Mouse (Mus musculus): ENCODE measurements around the gene Akip1. TPM values are rescaled to one million over a fixed set of nuclear protein-coding genes. Genes with fewer than 3 reads are reported as not detected.

Akip1 gene
- total RNA-seq, 2 experiments from 2014 or later: 12.1 to 12.4 TPM

DNA sequence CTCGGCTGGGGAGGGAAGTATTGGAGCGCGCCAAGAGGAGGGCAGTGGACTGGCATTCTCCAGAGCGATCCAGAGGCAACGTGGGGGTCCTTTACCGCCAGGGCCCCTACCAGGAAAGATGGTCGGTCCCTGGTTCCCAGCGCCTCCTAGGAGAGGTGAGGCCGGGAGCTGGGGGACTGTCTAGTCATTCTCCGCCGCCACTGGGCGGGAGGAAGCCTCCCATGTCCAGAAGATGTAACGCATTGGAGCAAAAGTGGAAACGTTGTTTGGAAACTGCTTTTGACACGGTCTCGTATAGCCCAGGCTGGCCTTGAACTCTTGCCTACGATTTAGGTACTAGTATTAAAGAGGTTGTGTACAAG is 507 bp downstream of the Akip1 start:
- no peak for DNase-seq
- intact Hi-C loops (cut with DNase I): loop anchor here (10.0 kb wide), 1 partner anchor 361 kb away; the partner anchor contains the start of gene Zfp143

DNA sequence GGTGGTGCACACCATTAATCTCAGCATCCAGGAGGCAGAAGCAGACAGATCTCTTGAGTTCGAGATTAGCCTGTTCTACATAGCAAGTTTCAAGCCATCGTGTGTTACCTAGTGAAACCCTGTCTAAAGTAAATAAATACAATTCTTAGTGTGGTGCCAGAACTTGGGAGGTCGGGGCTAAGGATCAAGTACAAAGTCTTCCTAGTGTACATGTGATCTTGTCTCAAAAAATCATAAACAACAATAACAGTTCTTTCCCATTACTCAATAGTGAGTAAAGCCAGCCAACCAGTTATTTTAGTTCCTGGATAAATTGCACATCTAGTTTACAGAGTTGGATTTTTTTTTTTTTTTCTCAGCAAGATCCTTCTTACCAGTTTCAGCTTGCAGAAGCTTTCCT is 971 bp downstream of the Akip1 start:
- intact Hi-C loops (cut with DNase I): loop anchor here (10.0 kb wide), 1 partner anchor 360 kb away; the partner anchor contains the start of gene Zfp143
- no peak for DNase-seq

DNA sequence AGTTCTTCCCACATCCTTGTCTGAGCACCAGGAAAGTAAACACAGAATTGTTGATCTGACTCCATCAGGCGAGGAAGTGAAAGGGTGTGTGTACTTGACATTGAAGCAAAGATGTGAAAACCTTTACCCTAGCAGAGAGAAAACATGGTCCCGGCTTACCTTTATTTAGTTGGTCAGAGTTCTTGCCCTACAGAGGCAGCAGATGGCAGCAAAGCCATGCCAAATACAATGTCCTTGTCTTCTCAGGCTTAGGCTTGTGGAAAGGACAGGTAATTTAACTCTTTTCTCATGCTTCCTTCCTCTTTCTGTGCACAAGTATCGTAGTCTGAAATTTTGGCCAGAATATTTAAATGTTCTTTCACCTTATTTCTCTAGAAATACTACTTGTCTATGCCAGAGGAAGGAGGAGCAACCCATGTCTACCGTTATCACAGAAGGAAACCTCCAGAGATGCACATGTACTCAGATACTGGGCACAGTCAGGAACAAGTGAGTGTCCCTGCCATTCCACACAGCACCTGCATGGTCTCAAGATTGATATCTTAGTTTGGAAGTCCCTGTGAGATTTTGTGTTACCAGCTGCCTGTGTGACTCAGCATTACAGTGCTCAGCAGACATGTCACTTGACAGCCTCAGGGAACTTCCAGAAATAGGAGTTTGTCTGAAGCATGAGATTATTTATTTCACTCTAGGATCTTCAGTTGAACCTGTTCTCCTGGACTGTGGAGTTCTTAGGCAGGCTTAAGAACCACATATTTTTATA is 3.7 kb downstream of the Akip1 start:
- peak; percentile 54 to 64 for DNase-seq
- intact Hi-C loops (cut with DNase I): loop anchor here (2.0 to 10.0 kb wide), 3 partner anchors 186 to 358 kb away; partner anchors contain the start of gene Zfp143

DNA sequence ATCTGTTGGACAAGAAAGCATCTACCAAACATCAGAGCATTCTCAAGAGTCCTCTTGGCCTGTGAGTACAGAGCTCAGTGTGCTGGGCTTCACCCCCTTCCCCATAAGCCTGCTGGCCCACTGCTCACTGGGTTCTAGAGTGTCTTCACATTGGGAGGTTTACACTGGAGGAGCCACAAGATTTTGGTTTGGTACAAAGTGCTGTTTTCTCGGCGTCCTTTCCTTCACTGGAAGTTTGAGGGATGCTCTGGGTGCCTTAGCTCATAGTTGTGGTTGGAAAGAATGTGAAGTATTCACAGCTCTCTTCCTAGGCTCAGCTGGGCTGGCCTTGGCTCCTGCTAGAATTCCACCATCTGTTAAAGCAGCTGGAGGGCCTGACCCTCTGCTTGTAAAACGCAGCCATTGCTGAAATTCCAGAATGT is 5.5 kb downstream of the Akip1 start:
- intact Hi-C loops (cut with DNase I): loop anchor here (5.0 to 10.0 kb wide), 2 partner anchors 258 to 356 kb away; partner anchors contain the start of gene Zfp143
- peak; percentile 41 to 56 for DNase-seq

DNA sequence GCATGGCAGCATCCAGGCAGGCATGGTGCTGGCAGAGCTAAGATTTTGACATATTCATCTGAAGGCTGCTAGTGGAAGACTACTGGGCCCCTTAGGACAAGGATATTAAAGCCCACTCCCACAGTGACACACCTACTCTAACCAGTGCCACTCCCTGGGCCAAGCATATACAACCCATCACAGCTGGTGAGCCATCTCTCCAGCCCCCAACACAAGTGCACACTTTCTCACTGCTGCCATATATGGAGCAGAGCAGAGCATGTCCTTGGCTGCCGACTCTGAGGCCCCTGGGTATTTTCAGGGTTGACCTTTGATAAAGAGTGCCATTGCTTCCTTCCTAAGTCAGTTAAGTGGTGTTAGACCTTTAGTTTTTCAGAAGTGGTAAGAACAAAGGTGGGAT is 6.6 kb downstream of the Akip1 start:
- intact Hi-C loops (cut with DNase I): no loop called here
- no peak for DNase-seq

DNA sequence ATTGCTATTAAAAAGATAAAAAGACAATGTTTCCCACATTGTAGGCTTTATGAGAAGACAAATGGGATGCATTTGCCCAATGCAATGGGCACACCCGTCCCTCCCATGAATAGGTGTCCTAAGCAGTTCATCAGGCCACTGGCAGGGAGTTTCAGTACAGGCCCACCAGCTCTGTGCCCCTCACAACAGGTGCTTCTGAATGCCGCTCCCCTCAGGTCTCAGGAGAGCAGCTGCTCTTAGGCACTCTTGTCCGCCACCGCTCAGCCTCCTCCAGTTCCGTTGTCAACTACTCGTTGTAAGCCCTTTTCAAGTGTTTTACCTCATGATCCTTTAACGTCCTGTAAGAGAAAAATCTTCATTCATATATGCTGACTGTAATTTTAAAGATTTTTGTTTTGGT is 8.7 kb downstream of the Akip1 start:
- DNase-seq: no peak
- intact Hi-C loops (cut with DNase I): no loop called here

DNA sequence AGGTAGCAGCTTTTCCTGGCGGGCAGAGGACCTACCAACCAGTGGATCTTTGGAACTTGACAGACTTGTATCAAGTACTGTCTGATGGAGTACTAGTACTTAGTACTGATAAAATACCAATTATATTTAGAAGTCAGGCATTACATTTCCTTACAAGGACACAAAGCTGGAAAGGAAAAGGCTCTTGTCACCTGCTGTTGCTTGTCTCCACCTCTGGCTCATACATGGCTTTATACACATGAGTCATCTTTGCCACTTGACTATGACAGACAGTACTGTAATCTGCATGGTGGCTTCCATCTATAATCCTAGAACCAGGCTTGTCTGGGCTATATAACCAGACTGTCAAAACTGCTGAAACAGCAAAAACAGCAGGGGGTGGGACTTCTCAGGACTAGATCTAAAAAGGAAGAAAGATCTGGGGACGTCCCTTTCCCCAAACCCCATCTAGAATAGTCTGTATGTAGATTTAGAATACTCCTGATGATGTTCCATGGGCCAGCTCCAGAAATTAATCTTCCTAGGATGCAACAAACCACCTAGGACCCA is 10.0 kb downstream of the Akip1 start:
- no peak for DNase-seq
- intact Hi-C loops (cut with DNase I): no loop called here

DNA sequence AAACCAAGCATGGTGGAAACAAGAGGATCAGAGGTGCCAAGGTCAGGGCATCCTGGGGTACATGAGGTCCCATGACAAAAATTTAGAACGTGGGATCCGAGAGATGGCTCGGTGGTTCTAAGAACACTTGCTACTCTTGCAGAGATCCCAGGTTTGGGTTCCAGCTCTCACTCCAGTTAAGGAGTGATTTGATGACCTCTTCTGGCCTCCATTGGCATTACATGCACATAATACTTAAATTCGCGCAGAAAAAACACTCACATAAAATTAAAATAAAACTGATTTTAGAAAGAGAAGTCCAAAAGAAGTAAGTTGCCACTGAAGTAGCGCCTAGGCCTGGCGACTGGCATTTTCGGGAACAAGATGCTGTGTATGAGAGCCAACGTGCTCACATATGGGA is 15.8 kb downstream of the Akip1 start:
- DNase-seq: peak; percentile 28 to 63
- intact Hi-C loops (cut with DNase I): loop anchor here (2.0 kb wide), 1 partner anchor 190 kb away; no protein-coding TSS in a partner anchor

DNA sequence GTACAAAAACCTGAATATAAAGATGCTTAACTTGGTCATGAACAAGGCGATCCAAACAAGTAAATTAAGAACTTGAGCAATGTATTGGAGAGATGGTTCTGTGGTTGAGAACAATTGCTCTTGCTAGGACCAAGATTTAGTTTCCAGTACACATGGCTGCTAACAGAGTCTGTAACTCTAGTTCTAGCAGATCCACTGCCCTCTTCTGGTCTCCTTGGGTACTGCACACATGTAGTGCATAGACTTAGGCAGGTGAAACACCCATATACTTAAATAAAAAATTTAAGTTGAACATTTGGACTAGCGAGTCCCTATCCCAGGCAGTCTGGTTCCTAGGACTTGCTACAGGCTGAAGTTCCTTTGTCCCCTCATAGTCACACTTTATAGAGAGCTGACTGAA is 19.1 kb downstream of the Akip1 start:
- DNase-seq: no peak
- intact Hi-C loops (cut with DNase I): no loop called here

DNA sequence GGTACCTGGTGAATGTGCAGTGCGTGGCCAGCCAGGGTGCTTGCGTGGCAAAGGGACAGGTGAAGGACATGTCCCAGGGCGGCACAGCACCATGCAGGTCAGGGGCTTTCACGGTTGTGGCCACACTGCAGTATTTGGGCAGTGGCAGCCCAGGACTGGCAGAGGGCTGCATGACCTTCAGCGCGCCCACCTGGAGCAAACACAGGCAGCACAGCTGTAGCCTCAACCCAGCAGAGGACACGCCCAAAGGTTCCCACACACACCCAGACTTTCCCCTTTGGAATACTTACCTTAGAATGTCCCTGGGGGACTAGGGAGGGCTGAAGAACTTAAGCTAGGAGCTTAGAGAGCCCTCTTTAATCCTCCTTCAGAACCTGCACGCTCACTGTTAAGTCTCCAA is 19.6 kb downstream of the Akip1 start:
- DNase-seq: no peak
- intact Hi-C loops (cut with DNase I): no loop called here

DNA sequence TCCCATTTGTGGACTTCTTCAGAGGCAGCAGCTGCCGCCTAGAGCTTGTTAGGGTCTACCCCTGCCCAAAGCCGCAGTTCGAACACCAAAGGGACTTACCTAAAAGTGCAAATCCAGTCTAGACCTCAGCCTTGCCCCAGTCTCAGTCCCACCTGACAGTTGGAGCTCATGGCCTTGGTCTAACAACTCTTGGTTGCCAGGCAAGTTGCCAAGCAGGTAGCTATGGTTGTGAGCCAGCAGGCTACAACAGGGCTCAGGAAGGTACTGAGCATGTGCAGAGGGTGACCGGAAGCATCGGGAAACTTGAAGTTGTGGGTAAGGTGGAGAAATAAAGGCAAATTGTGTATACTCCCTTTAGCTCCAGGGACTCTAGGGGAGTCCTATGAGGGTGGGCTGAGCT is 20.2 kb downstream of the Akip1 start, which contains the start of gene BC051019:
Gene BC051019 (minus strand): TSS at position 154 of the 400 bp plus-strand sequence.
- intact Hi-C loops (cut with DNase I): no loop called here
- no peak for DNase-seq

DNA sequence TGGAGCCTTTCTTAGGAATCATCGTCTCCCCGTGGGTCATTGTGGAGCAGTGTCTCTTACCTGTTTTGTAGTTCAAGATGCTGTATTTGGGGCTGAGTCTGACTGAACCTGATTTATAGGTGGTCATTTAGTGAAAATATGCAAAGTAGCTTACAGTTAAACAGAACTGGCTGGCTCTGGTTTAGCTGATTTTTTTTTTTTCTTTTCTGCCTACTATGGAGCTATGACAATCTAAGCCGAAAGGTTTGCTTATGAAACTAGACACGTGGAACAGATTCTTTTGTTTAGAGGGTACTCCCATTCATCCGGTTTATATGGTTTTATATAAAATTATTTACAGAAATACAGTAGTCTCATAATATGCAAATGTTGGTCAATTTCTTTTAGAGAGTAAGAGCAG is 28.1 kb downstream of the Akip1 start, which contains the start of gene Ascl3:
Gene Ascl3 (minus strand): TSS at position 101 of the 400 bp plus-strand sequence.
- DNase-seq: no peak
- intact Hi-C loops (cut with DNase I): no loop called here

DNA sequence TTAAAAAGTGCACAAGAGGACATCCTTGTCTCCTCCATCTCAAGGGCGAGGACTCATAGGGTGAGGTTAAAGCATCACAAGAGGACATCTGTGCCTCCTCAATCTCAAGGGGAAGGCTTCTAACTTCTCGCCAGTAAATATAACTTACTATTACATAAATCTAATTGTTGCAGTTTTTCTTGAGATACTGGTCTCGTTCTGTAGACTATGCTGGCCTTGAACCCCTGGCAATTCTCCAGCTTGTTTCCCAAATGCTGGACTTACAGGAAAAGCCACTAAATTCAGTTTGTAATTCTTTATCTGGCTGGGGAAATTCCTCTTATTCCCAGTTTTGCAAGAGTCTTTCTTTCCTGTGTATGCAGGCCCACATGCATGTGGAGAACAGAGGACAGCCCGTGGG is 31.3 kb downstream of the Akip1 start:
- DNase-seq: no peak
- intact Hi-C loops (cut with DNase I): no loop called here

DNA sequence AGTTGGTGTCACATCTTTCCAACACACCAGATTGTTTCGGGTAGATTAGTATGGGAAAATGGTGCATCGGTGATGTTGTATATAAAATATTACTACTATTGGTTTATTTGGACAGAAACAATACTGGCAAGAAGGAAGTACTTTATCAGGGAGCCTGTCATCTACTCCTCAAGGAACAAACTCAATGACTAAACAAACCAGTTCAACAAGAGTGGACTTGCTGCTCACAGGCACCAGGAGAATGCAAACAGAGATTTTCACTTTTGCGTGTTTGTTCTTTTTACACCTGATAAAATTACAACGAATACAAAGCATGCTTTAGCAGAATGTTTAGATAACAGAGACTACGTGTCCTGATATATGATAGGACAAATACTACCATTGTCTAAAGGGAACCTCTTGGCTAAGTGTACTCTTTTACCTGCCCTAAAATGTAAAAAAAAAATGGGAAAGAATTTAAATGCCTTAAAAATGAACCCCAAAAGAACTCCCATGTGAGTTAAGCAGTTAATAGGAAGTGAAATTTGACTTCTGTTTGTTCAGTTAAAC is 36.4 kb downstream of the Akip1 start:
- no peak for DNase-seq
- intact Hi-C loops (cut with DNase I): no loop called here

DNA sequence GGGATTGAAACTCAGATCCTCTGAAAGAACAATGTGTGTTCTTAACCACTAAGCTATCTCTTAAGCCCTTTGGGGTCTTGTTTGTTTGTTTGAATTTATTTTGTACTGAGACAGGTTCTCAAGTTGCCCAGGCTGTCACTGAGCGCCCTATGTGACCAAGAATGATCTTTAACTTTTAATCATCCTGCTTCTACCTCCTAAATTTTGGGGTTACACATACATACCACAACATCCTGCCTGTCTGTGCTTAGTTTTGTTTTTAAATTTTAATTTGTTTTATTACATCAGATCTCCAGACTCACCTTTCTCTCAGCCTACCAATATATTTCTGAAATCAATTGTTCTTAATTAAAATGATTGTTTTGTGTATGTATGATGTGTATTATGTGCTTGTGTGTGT is 37.6 kb downstream of the Akip1 start:
- intact Hi-C loops (cut with DNase I): no loop called here
- DNase-seq: no peak

DNA sequence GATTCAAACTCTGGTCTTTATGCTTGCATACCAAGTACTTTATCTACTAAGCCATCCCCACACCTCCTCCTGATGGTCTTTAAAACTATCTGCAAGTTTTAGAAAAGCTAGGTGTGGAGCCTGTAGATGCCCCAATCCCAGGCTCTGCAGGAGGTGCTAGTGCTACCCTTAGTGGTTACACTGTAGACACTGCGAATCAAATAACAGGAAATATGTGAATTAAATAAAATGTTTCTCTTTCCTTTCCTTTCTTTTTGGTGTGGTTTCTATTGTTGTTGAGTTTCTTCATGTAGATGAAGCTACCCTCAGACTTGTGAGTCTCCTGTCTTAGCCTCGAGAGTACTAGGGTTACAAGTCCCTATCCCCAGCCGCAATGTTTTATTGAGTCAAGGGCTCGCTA is 38.2 kb downstream of the Akip1 start:
- no peak for DNase-seq
- intact Hi-C loops (cut with DNase I): no loop called here

DNA sequence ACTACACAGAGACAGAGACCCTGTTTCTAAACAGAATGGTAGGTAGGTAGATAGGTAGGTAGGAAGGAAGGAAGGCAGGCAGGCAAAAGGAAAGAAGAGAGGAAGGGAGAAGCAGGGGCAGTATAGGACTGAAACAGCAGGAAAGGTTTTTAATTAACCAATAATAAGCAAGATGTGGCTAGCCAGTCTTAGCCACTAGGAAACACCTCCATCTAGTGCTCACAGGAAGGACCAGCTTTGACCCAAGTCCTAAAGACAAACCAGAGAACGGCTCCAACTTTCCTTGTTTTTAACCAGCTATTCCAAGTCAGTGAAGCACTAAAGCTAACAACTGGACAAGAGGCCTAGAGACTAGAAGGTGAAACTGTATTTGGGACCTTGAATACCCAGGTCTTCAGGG is 44.3 kb downstream of the Akip1 start:
- intact Hi-C loops (cut with DNase I): no loop called here
- DNase-seq: no peak

DNA sequence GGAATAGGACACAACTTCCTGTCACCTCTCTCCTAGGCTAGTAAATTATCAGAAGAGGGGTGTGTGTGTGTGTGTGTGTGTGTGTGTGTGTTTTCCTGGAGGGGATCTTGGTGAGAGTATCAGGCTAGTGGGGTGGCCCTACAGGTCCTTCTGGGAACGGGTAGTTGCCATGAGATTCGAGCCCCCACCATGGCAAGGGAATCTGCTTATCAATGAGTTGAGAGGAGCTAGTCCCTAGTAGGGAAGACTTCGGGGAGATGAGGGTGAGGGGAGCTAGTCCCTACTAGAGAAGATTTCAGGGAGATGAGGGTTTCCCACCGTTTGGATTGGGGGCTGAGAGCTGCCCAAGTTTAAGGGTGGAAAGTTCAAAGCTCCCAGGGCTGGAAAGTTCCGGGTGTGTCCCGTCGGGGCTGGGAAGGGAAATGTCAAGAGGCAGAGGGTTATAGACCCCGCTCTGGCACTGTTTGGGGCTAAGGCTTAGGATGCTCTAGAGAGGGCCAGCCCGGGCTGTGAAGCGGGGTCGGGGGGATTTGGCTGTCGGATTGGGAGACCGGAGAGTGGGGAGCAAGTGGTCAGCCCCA is 48.0 kb downstream of the Akip1 start:
- DNase-seq: no peak
- intact Hi-C loops (cut with DNase I): no loop called here

DNA sequence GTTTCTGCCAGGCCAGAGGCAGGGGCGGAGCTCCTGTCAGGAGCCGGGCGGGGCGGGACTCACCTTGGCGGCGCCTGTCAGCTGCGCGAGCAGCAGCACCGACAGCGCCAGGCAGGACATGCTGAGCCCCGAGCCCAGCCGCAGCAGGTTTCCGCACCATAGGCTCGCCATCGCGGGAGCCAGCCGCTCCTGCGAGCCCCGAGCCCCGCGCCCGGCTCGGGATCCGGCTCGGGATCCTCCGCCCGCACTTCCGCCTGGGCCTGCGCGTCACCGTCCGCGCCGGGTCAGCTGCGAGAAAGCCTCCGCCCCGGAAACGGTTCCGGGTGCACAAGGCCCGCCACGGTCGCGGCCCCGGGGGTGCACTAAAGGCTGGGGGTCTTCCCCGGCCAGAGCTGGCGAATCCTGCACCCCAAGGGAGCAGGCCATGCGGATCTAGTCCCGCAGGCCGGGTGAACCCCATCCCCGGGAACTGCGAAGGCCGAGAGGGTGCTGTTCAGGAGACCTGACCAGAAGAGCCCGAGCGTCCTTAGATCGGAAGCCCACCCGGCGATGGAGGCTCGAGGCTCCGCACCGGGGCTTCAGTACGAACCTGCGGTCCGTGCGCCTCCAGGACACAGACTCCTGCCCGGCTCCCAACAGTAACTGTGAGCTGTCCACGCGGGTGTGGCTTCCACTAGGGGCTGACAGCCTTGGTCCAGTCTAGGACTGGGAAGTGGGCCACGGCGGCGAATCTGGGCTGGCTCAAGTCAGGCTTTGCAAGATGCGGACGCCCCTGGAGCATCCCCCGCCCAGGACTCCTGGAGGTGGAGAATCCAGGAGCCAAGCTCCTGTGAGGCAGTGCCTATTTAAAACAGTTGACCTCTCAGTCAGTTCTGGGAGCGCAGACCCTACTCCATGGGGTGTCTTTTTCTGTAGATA is 48.8 kb downstream of the Akip1 start, which contains the start of gene Tmem9b:
Gene Tmem9b (minus strand): TSS at position 868 of the 918 bp plus-strand sequence.
- peak; percentile 84 to 87 for DNase-seq
- intact Hi-C loops (cut with DNase I): no loop called here

DNA sequence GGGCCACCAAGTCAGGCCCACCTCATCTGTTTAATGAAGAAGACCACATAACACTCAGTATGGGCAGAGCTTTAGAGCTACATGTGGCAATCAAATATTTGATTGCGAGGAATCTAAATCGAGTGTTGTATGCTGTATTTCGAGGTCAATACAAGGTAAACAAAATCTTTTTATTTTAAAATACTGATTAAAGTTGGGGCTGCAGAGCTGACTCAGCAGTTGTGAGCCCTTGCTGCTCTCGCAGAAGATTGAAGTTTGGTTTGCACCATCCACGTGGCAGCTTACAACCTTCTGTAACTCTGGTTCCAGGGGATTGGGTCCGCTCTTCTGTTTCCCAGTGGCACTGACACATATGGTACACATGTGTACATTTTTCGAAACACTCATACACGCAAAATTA is 50.5 kb downstream of the Akip1 start:
- intact Hi-C loops (cut with DNase I): no loop called here

More for the DNA sequence above, 50.5 kb downstream of the Akip1 start:
- DNase-seq: no peak

Data from heart, postnatal 14 days (tissue).